Mouse (Mus musculus): ENCODE data around the gene Zfp966.
"Not testable (repeated sequence)": the region's sequence is repeated elsewhere in the genome, so short reads cannot be mapped to it uniquely, and the experiment has no call there.

Gene Zfp966

DNA sequence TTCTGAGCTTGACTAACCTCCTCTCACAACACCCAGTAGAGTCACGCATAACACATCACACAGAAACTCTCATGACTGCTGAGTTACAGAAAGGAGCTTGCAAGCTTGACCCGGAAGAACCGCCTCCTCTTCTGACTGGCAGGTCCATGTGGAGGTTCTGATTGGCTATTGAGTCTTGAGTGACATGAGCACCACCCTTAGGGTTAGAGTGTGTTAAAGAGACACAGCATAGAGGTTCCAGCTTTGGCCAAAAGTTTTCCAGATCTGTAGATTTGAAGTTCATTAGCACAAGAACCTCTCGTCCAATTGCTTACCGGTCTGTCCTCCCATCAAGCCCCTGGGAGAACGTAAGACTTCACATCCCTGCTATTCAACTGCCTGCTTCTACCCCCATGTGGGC is at the start of gene Zfp966:
Gene Zfp966 (minus strand): TSS at position 101 of the 400 bp plus-strand sequence.
- not testable (repeated sequence) for DNase-seq (ENCODE audit: low spot score in 2 of 2)

DNA sequence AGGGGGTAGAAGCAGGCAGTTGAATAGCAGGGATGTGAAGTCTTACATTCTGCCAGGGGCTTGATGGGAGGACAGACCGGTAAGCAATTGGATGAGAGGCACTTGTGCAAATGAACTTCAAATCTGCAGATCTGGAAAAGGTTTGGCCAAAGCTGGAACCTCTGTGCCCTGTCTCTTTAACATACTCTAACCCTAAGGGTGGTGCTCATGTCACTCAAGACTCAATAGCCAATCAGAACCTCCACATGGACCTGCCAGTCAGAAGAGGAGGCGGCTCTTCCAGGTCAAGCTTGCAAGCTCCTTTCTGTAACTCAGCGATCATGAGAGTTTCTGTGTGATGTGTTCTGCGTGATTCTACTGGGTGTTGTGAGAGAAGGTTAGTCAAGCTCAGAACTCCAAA is 34.1 kb upstream of the Zfp966 start, which contains the start of gene Gm2026:
Gene Gm2026 (plus strand): TSS at position 301 of the 400 bp plus-strand sequence.
- not testable (repeated sequence) for DNase-seq (ENCODE audit: low spot score in 2 of 2)

- not testable (repeated sequence) for DNase-seq (ENCODE audit: low spot score in 2 of 2)
Observed at GRCm38 (mm10) chr2:175869024-175869423, 61.9 kb downstream of the Zfp966 start, which contains the start of gene Gm6710. Gene Gm6710 (plus strand): TSS chr2:175869219.
